Mouse (Mus musculus) spleen, postnatal 14 days (tissue): ENCODE measurements at regions not wholly inside any gene's neighbourhood (a gene's known extent, or its start where the extent isn't known, plus 50 kb on each side); places are given as distances from the start of the nearest gene placed in this dataset.
A peak's percentile ranks its signal among the peaks of the same experiment; 100 is the strongest.

Experiments used
- DNase-seq, 2 experiments: peaks; one replicate each; pipeline ENCODE4 v3.0.0; 2021 to 2022; ENCODE audit warnings: low spot score in 2 of 2

GRCm38 (mm10) chr8:93591608-93592301 lies 56.1 kb upstream of the Ces5a start:
- peak; percentile 12 to 36 for DNase-seq

GRCm38 (mm10) chr8:93592302-93592651 lies 56.6 kb upstream of the Ces5a start:
- DNase-seq: no peak

DNA sequence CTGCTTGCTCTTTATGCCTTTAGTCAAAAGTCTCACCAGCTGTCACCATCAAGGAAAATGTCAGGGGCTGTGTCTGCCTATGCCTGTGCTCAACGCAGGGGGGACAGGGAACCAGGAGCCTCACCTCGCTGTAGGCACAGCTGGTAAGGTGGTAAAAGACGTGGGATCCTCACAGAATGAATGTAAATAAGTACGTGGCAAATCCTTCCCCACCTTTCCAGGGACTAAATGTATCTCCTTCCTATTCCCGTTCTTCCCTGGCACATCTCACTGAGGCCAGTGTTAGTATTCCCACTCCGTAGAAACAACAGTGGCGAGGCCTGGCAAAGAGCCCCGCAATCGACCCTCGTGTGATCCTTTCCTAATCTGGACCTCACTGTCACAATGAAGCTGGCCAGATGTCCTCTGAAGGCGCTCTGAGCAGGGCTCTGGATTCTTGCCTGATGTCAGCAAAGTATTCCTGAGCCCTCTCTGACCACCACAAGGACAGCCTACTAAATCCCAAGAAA lies 63.0 kb upstream of the Ces5a start:
- no peak for DNase-seq

DNA sequence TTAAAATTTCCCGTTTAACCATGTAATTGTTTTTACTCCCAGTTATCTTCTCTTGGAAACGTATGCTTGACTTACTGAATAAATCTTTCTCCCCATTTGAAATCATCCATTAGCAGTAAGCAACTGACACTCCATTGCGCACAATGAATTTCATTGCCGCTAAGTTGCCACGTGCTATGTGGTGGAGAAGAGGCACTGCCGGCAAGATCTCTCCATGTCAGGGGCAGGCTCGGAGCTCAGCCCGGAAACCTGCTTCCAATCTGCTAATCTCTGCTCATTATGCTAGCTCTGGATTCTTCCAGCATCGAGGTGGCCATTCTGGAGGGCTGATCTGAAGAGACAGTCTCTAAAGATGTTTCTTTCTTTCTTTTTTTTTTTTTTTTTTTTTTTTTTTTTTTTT lies 63.7 kb upstream of the Ces5a start:
- DNase-seq: no peak

DNA sequence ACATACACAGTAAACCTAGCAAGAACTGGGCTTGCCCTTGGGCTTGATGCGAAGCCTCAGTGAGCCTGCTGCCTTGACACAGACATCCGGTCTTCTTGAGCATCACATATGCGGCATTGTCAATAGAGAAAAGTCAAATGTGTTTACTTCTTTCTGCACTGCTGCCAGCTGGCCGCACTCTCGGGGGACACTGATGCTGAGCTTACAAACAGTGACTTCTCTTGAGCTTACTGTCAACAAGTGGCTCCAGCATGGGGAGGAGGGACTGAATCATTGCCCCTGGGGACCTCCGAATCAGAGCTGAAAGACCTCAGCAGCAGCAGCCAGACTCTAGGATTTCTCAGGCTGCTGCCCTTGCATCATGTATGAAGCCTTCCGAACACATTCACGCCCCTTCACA lies 64.1 kb upstream of the Ces5a start:
- DNase-seq: no peak

DNA sequence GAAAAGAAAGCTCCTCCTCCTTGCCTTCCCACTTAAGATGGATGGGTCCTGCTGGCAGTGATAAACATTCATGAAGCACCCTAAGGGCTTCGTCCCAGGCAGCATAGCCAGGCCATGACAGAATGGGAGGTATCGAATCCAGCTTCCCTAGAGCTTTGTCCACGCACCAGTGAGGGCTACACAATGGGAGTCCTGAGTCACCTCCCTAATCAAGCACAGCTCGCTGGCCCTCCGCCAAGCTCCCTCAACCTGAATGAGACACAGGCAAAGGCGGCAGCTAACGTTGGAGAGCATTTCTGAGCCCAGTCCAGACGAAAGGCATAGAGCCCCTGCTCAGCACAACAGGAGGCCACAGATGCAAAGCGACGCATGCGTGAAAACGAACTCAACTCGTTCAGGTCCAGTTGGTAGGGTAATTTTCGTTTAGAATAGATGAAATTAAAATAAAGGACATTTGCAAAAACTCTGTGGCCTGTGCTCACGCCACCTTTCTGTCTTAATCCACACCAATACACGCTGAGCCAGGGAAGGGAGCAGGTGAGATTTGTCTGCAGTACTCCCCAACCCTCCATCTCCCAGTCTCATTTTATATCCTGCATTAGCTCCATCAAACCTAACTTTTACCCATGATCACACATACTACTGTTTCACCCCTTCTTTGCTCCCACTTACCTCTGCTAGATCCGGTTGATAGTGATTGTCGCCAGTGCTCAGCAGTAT lies 91.3 kb upstream of the Ces5a start:
- no peak for DNase-seq

- DNase-seq: no peak
These were observed 92.0 kb upstream of the Ces5a start for GRCm38 (mm10) chr8:93627626-93628025.

- no peak for DNase-seq
These were observed 97.3 kb upstream of the Ces5a start for GRCm38 (mm10) chr8:93632896-93633295.

DNA sequence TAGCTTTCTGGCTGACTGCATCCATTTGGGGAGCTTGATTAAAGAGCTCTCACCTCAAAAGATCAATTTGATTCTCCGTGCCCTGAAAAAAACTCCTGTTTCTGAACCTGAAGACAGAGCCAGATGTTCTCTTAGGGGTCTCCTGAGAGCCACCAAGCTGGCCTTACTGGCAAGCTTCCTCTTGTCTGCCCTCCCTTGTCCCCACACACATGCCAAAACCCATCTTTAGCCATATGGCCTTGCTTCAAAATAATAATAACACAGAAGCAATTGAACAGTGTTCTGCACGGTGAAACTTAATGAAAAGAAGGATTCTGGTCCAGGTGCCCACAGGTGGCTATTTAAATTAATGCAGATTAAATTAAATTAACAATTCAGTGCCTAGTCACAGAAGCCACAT lies 107.1 kb upstream of the Ces5a start:
- DNase-seq: no peak

DNA sequence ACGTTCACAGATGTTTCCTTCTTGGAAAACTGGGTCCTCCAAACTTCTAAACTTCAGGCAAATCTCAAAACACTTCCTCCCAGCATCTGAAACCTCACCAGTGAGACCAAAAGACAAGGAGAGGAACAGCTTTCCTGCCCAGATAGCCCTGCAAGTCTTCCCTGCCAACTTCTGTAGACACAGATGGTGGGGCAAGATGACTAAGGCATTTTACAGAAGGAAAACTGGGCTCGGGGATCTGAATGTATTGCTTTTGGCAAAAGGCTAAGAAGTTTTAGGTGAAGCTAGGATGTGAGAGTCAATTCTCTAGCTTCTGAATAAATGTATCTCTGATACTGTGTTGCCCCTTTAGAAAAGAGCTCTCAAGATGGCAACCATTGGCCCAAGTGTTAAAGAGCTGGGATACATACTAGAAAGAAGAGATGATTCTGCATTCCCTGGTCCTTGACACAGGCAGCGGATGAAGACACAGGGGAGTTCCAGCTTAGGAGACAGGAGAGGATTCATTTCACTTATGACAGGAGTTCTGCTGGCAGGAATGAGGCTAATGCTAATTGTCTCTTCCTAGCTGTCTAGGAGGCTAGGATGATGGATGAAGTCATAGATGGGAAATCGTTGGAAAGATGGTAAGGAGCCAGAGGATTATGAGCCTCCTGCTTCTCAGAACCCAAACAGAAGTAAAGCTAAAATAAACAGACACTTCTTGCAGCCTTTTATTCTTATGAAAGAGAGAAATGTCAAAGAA lies 108.0 kb upstream of the Ces5a start:
- no peak for DNase-seq

DNA sequence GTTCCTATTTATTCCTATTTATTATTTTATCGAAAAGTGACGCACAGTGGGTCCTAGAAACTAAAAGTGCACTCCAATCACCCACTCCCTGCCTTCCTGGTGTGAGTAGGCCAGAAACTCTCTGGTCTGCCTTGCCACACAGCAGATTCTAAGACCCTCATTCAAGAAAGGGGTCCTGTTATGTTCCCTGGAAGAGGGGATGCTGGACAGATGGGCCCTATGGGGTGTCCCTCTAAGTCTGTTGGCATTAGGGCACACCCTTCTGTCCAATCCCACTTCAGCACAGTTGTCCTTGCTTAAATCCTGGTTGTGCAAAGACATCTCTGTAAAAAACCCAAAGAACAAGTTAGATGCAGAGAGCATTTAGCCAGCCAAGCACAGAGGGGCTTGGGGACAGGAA lies 117.8 kb upstream of the Ces5a start:
- DNase-seq: no peak

DNA sequence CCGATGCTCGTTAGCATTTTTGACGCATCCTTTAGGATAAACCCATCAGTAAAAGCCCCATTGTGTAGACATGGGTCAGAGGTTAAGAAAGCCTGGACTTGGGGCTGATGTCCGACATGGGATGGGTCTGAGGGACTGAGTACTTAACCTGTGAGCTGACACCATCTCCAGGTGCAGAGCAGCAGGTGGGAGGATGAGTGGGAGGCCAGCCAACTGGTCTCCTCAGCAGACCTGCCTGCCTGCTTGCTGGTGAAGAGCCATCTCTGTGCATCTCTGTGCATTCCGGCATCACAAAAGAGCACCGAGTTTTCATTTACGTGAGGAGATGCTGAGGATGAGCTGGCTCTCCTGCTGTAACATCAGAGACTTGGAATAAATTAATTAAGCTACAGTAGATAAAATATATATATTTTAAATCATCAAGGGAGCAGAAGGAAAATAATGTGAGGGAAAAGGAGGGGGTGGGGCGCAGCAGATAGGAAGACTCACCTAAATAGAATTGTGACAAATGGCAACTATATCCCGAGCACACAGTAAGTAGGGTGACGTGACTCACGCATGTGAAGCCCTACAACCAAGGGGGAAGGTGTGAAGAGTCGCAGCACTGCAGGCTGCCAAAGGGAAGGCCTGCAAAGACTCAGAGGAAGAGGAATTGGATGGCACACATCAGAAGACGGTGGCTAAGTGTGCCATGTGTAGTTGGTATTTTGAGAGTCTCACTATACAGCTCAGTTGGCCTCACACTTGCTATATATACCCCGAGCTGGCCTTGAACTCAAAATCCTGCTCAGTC lies 118.5 kb upstream of the Ces5a start:
- no peak for DNase-seq

DNA sequence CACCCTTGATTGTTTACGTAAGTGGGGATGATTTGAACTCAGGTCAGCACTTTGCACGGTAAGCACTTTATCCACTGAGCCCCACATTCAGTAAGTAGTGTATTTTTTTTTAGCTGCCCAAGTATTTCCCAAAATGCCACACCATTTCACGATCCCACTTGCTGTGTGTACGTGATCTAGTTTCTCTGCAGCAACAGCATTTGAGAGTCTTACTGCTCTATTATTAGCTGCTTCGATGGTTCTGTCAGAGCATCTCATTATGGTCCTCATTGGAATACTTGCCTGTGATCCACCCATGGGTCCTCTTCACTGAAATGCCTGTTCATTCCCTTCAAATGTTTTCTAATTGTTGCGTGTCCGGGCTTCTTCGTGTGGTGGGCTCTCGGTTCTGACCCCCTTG lies 120.1 kb upstream of the Ces5a start:
- no peak for DNase-seq

- DNase-seq: peak in 1 of 2 experiments; percentile 32
These were observed 126.1 kb upstream of the Ces5a start for GRCm38 (mm10) chr8:93661739-93662138.

DNA sequence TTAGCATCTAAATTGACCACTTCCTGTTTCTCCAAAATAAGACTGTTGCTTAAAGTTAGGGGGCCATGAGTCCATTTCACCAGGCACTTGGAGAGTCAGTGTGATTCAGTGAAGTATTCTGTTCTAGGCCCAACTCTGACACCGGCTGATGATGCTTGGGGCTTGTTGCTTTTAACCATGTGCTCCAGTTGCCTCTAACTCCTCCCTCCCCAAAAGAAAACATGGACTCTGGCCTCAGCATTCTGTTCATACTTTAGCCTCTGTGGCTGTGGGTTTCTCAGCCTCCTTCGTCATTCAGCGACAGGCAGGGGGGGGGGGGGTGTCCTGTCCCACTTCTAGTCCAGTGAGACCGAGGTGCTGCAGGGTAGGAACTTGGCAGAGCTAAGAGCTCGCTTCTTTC lies 126.6 kb upstream of the Ces5a start:
- DNase-seq: no peak

- no peak for DNase-seq
These were observed 128.2 kb upstream of the Ces5a start for GRCm38 (mm10) chr8:93663851-93664250.

GRCm38 (mm10) chr8:93668306-93668705 lies 132.7 kb upstream of the Ces5a start:
- DNase-seq: no peak

GRCm38 (mm10) chr8:93674721-93675120 lies 135.0 kb upstream of the Gnao1 start:
- DNase-seq: no peak

GRCm38 (mm10) chr8:93683773-93684391 lies 125.9 kb upstream of the Gnao1 start:
- DNase-seq: no peak

GRCm38 (mm10) chr8:93684392-93684791 lies 125.4 kb upstream of the Gnao1 start:
- no peak for DNase-seq

GRCm38 (mm10) chr8:93688845-93689244 lies 120.9 kb upstream of the Gnao1 start:
- no peak for DNase-seq
